Mouse (Mus musculus): Measurements from ENCODE around the gene Gadl1.
A peak's percentile ranks its signal among the peaks of the same experiment; 100 is the strongest.

Gene Gadl1

DNA sequence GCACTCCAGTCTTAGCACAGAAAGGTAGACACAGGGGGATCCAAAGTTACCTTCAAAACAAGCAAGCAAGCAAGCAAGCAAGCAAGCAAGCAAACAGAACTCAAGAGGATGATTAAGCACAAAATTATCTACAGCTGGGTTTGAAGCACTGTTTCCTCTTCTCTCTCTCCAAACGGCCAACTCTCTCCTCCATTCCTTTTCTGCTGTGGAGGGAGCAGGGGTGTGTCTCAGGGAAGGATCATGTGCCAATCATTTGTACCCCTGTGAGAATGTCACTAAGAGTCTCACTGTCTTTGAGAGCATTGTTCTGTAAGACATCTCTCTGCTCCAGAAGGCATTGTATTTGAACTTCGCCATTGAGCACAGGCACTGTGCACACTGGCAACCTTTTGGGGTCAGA is 27.1 kb downstream of the Gadl1 start:
- DNase-seq (ENCODE audit: low spot score), result no peak

DNA sequence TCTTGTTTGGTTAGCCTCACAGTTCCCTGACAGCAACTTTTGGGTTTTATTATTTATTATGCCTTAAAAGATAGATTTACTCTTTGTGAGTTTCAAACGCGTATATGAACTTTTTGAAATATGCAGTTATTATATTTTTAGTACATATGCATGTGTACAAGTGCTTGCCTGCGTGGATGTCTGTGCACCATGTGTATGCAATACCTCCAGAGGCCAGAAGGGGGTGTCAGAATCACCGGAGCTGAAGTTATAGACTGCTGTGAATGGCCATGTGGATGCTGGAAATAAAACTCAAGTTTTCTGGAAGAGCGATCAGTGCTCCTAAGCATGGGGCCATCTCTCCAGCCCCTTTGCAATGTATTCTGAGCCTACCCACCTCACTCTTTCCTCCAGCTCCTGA is 28.7 kb downstream of the Gadl1 start:
- no peak for DNase-seq (ENCODE audit: low spot score)

DNA sequence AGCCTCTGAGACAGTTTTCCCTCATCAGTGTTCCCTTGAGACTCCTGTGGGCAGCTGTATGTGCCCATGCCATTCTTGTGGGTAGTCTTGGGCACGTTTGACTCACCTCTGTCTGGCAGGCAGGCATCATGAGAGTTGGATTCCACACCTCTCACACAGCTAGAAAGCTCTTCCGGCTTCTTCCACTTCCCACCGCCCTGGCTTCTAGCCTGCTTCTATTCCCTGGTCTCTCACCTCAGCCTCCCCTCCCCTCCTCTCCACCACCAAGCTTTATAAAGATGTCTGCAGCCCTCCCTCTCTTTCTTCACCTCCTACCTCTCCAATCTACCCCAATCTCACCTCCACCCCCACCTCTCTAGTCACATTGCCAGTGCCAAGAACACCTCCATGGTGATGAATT is 30.2 kb downstream of the Gadl1 start:
- DNase-seq (ENCODE audit: low spot score), result no peak

DNA sequence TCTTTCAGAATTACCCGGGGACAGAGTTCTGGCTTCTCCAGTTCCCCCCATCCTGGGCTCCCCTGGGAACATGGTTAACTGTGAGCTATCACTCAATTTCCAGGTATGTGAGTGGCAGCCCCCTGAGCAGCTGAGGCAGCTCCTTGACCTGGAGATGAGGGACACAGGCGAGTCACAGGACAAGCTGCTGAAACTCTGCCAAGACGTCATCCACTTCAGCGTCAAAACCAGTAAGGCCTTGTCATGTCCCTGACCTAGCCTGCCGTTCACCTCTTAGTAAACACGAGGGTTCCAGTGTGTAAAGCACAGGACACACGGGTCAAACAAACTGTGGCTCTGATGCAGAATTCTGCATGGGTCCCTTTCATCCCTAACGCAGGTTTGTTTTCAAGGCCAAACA is 31.9 kb downstream of the Gadl1 start:
- DNase-seq (ENCODE audit: low spot score), result no peak

DNA sequence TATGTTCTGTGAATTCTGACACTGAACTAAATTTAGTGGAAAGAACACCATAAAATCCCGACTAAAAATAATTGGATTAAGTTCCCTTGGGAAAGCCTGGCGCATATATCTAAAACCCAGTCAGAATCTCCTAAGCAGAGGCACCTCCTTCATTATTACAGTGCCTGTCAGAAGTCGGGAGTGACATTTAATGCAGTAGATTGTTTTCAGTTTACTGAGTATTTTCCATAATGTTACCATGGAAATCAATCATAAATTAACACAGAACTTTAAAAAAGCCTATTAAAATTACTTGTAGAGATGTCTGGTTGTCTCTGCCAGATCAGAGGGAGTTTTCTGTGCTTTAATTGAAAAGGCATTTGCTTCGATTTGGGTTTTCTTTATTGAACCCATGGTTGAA is 33.2 kb downstream of the Gadl1 start:
- peak; percentile 27 for DNase-seq (ENCODE audit: low spot score)

DNA sequence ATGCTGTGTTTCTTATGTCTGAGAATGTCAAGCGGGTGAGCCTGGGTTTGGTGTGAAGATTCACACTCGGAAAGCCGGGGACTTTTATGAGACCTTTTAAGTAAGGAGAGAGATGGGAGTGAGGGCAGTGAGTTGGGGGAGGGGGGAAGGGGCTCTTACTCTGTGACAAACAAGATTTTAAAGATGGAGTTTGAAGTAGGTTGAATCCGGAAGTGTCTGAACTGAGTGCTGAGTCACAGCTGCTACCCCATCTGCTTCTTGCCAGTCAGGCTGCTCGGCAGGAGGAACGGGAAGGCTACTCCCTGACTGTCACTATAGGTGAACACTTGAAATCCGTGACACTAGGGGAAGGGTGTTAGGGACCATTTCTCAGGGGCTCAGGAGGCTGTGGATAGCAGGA is 33.7 kb downstream of the Gadl1 start:
- DNase-seq (ENCODE audit: low spot score), result peak; percentile 20

DNA sequence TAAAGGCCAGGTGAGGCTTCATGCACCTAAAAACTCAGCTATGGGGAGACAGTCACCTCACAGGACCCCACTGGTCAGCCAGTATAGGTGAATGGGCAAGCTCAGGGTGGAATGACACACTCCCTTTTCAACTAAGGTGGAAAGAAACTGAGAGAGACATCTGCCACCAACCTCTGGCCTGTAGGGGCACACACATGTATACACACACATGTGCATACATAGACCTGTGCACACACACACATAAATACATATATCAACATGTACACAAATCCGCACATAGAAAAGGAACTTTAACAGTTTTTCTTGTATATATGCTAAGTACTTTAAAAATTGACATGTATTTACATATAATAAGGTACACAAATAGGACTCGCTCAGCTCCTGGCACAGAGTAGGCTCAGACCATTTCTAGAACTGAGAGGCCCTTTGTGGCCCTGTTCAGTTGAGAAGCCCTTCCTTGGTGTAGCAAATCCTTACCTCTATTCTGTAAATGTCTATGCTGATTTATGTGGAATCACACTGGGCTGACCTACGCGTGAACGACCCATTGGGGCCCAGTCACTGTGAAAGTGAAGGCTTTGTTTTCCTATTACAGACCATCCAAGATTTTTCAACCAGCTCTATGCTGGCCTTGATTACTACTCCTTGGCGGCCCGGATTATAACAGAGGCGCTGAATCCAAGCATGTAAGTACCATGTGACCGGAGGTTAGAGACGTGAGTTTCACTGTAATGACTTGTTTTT is 34.5 kb downstream of the Gadl1 start:
- DNase-seq (ENCODE audit: low spot score), result no peak

DNA sequence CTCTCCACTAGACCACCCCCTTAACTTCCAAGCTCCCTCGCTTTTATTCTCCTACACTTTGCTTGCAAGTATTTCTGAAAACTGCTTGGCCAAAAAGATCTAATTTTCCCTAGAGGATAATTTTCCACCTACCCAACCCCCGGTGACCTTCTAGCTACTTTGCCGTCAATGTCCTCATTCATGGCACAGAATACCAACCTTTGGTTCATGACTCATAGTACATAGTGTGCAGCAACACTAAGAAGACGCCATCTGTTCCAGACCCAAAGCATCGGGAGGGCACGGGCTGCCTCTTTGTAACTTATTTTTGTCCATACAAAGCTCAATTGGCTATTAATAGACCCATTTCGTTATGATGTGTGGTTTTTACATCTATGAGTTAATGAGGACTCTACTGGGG is 55.8 kb downstream of the Gadl1 start:
- DNase-seq (ENCODE audit: low spot score), result no peak

DNA sequence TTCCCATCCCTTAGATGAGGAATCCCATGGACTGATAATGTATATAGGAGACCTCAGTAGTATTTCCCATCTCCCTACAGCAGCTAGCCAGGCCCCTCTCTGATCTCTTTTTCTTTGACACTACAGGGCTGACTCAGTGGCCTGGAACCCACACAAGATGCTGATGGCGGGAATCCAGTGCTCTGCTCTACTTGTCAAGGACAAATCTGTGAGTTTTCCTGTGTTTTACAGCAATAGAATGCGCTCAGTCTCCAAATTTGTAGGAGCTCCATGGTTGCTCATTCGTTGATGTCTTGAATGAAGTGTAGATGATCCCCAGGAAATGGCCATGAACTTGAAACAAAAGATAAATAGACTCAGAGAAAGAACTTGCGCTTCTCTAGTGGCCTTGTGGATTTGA is 56.9 kb downstream of the Gadl1 start:
- DNase-seq (ENCODE audit: low spot score), result no peak

DNA sequence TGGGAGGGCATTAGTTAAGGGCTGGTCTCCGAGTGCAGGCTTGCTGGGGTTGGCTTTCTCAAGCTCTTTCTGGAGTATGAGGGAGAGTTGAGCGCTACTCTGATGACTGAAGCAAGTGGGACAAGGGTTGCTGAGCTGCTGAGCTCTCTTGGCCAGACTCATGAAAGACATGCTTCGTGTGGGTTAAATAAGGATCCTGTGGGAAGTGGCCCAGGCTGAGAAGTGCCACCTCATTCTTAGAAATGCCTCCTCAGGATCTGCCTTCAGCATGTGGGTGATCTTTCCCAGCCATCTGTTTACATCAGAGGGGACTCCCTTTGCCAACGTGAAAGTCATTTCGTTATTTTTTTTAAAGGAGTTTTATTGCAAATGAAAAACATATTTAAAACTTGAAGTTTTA is 57.5 kb downstream of the Gadl1 start:
- no peak for DNase-seq (ENCODE audit: low spot score)

DNA sequence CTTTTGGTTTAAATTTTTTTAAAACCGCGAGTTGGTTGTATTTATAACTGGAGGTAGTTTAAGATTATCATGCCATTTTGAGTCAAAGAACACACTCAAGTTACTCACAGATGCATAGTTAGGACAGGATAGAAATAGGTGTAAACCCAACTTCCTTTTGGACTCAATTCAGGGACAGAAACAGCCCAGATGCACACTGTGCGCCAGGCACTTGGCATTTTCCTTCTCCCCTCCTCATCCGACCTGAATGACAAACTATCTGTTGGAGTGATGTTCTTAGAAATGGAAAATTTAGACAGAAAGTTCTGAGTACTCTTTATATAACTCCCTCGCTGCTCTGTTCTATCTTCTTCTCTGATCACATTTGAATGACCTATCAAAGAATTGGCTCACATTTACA is 58.4 kb downstream of the Gadl1 start:
- DNase-seq (ENCODE audit: low spot score), result no peak

DNA sequence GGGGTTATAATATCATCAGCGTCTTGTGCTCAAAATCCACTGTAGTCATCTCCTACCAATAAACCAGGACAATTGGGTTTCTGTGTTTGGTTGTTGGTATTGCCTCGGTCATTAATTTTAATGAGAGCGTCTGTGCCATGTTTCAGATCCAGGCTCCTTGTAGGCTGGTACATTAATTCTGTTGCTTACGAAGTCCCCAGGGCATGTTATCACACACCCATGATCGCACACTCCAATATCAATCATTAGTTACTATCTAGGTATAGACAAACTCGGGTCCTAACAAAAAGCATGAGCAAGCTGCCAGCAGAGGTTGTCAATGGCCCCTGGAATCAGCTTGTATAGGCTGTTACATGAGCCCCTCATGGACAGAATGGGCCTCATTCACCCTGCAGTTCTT is 67.6 kb downstream of the Gadl1 start:
- DNase-seq (ENCODE audit: low spot score), result no peak

DNA sequence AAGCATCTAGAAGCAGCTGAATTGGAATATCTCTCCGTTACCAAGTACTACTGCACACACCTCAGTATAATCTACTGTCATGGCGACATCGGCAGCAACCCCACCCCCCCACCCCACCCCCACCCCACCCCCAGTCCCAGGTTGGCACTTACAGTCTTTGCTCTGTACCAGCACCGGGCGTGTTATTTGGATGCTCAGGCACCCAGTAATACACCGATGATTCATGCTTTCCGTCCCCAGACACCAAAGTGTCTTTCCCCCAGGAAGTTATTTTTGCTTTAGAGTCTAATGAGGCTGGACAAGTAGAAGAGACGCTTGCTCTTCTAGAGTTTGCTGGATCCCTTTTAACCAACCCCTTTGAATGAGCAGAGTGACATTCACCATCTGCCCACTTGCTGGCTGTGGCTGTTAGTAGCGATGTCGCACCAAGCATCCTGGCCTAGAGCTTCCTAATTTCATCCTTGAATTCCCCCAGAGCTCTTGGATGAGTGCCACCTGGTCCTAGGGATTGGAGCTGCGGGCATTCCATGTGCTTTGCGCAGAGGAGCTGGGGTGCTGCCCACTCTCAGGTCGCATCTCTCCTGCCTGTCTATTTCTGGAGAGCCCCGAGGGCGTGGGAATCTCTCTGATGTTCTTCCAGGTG is 68.5 kb downstream of the Gadl1 start:
- DNase-seq (ENCODE audit: low spot score), result peak; percentile 8

DNA sequence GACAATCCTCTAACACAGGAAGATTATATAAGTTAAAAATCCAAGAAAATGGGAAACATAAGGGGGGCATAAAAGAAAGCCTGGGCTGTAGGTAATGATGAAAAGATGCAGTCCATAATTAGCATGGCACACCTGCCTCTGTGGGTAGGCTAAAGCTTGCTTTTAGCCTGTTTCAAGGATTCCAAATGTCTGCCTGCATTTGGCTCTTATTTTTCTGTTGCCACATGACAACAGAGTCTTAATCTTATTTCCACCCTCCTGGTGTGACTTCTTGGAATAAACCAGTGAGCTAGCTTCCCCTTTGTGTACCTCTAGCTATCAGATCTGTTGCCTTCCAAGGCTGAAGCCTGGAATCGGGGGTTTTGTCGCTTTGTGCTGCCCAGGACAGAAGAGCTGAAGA is 69.2 kb downstream of the Gadl1 start:
- DNase-seq (ENCODE audit: low spot score), result no peak

DNA sequence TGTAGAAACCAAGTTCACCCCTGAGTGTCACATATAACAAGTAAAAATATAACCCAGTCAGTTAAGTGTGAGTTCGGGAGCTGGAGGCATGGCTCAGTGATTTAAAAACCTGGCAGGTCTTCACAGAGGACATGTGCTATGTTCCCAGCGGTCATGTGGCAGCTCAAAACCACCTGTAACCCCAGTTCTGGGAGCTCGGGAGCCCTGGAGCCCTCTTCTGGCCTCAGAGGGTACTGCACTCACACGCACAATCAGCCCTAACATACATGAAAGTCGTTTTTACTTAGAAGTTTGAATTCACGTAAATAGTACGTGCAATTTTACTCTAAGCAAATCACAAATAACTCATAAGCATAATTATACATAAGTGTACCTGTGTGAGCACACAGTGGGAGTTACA is 81.4 kb downstream of the Gadl1 start:
- DNase-seq (ENCODE audit: low spot score), result no peak

DNA sequence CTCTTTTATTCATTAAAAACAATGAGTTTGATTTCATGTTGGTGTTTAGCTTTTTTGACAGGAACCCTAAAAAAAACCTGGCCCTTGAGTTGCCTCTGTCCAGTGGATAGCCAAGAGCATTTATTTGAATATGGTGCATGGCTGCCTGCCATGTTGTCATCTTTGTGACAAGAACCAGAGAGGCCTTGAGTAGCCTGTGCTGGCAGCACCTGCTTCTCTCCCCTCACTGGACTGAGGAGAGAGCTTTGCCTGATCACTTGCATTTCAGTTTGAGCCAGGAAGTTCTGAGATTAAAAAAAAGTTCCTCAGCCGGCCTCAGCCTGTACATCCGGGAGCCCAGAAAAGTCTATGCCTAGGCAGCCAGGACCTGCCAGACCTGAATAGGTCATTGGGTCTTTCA is 85.5 kb downstream of the Gadl1 start:
- no peak for DNase-seq (ENCODE audit: low spot score)

DNA sequence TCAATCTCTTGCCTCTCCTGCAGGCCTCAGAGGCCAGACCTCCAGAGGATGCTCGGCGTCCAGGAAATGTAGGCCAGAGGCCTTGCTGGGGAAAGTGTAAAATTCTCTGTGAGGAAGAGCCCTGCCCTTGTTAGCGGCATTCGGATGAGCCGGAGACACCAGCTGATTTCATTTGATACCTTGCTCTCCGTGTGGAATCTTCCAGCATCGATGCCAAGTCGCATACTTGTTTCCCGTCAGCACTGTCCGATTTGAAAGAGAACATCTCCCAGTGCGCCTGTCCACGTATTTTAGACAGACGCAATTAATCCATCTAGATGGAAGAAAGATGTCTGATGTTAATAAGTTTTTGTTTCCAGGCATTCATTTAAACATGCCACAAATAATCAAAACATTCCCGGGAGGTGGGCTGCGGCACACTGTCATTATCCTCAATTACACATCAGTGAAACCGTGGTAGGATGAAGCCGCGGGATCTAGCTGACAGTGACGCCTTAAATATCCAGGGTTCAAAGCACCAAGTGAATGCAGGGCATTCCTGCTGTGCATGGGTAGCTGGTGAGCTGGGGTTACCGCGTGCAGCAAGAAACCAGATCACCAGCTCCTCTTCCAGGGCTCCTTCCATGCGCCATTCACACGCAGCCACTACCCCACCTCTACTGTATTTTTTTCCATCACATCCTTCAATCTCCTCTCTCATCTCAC is 86.8 kb downstream of the Gadl1 start:
- DNase-seq (ENCODE audit: low spot score), result peak; percentile 9

DNA sequence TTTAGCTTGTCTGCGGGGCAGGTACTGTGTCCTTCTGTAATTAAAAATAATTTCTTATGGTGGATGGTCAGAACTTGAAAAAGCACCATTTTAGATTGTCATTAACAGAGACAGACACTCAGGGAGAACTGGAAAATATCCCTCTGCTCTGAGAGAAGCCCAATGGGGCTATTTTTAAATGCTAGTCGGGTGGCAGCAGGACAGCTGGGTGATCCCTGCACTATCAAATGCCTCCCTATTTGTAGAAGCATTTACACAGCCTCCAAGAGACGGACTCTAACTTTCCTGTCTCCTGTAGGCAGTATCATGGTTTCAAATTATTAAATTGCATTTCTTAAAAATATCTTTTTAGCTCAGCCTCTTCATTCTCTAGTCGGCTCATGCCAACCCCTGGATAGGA is 89.1 kb downstream of the Gadl1 start:
- no peak for DNase-seq (ENCODE audit: low spot score)

DNA sequence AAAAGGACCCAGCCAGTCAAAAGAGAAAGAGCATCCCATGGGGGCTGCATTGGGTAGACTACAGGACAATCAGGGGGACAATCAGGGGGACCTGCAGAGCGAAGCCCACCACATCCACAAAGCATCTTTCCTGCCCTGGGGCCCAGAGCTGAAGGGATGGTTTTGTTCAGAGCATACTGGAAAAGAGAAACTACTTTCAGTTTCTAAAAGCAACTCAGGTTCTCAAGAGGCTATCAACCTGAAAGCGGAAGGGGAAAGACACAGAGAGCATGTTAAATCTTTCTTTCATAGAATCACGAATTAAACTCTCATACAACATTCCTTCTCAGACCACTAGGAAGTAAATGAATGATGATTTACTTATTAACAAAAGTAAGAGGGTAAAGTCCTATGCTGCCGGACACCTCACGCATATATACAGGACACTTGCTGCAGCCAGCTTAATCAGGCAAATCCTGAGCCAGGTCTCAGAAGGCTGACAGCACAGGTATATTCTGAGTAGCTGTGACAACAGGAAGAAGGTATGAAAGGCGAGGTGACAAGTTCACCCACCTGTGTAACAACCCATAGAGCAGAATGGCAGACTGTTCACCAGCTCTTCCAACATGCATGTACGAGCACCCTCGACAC is 90.2 kb downstream of the Gadl1 start:
- DNase-seq (ENCODE audit: low spot score), result no peak

DNA sequence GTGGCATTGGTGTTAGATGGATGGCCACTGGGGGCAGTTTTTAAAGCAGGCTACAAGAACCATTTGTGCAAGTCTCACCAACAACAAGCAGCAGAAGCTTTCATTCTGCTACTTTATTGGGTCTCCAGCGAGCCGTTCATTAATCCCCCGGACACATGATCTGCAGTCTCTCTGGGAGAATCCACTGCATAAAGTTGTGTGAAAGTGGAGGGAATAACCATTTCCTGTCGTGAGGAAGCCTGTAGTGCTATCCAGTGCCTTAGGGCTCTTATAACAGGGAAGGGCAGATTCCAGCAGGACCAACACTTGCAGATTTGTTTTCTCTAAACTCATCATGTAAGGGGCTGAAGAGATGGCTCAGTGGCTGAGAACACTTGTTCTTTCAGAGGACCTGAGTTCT is 104.7 kb downstream of the Gadl1 start:
- no peak for DNase-seq (ENCODE audit: low spot score)

DNA sequence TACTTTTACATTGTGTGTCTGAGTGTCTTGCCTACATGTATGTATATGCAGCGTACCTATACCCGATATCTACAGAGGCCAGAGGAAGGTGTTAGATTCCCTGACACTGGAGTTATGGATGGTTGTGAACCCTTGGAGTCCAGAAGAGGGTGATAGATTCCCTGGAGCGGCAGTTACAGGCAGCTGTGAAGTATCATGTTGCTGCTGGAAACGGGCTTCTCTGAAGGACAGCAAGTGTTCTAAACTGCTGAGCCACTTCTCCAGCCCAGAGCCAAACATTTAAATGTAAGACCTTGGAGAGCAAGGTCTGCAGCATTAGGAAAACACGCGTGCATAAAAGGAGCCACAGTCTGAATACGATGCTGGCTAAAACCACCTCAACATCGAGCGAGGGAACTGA is 107.0 kb downstream of the Gadl1 start:
- no peak for DNase-seq (ENCODE audit: low spot score)

DNA sequence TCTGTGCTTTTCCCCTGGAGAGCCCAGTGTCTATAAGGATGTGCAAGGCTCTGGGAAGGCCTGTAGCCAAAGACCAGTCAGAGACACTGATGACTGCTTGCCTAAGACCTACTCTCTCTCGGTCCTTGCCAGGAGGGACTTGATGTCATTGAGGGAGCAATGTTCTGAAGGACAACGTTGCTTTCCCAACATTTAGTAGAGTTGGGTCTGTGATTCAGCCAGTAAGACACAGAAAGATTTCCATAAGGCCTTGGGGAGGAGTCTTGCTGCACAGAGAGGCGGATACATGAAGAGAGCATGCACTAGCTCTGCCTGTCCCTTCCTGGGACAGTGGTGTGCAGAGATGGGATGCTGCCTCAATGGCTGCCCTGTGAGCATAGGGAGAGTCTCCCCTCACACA is 107.8 kb downstream of the Gadl1 start:
- no peak for DNase-seq (ENCODE audit: low spot score)

DNA sequence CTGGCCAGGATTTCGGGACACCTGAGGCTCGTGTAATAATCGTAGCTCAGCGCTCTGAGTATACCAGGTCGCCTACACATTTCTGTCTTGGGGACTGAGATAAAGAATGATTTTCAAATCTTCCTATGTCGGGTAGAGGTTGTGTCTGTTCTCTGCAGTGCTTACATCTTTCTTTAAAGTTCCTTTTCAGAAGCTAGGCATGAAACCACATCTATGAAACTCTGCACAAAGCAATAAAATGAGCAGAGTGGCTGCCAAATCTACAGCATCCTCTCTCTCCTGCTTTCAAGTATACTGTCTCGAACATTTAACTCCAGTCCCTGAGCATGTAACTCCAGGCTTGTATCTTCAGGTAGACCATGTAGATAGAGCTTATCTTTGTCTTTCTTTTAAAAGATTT is 109.3 kb downstream of the Gadl1 start:
- no peak for DNase-seq (ENCODE audit: low spot score)

Data from retina, embryonic 14.5 days (tissue).